Mouse (Mus musculus) embryonic facial prominence, embryonic 11.5 days (tissue): ENCODE results near the gene Dnah1. TPM values are rescaled to one million over a fixed set of nuclear protein-coding genes. Genes with fewer than 3 reads are reported as not detected.

Experiments
- ATAC-seq: fragments of 200-750 bp; cut with Nextera tagmentation; replicated peaks from 2 replicates; pipeline ENCODE4 v1.8.0; 2017; ENCODE audit warnings: low read depth; ENCODE audit not compliant: insufficient number of reproducible peaks, low FRiP score, low TSS enrichment
- DNase-seq: peaks from one replicate; pipeline ENCODE4 v3.0.0-alpha.2; 2015; ENCODE audit warnings: low spot score
- H3K27ac ChIP-seq: fragments of 300-500 bp; sonication (generic); replicated peaks from 2 replicates; pipeline ENCODE4 v1.5.1; 2014; ENCODE audit warnings: mild to moderate bottlenecking, low read depth, low read length, control low read depth
- H3K27me3 ChIP-seq: fragments of 300-500 bp; sonication (generic); 2 replicates; pipeline ENCODE4 v1.6.1; 2014; ENCODE audit warnings: mild to moderate bottlenecking, low read length, moderate library complexity, mixed read lengths; ENCODE audit not compliant: control insufficient read depth, insufficient read depth
- H3K36me3 ChIP-seq: fragments of 300-500 bp; sonication (generic); replicated peaks from 2 replicates; pipeline ENCODE4 v1.6.1; 2014; ENCODE audit warnings: low read depth, mild to moderate bottlenecking, low read length, moderate library complexity, mixed read lengths; ENCODE audit not compliant: control insufficient read depth, insufficient read depth
- H3K4me1 ChIP-seq: fragments of 300-500 bp; sonication (generic); 2 replicates; pipeline ENCODE4 v1.6.1; 2014; ENCODE audit warnings: low read length, mixed read lengths; ENCODE audit not compliant: control insufficient read depth, insufficient read depth
- H3K4me2 ChIP-seq: fragments of 300-500 bp; sonication (generic); 2 replicates; pipeline ENCODE4 v1.6.1; 2014; ENCODE audit warnings: low read depth, mild to moderate bottlenecking, control low read depth, low read length, moderate library complexity
- H3K4me3 ChIP-seq: fragments of 300-500 bp; sonication (generic); 2 replicates; pipeline ENCODE4 v1.5.1; 2014; ENCODE audit warnings: low read depth, low read length, control low read depth
- H3K9ac ChIP-seq: fragments of 300-500 bp; sonication (generic); replicated peaks from 2 replicates; pipeline ENCODE4 v1.6.1; 2014; ENCODE audit warnings: mild to moderate bottlenecking, control low read depth, low read length
- H3K9me3 ChIP-seq: fragments of 300-500 bp; sonication (generic); replicated peaks from 2 replicates; pipeline ENCODE4 v1.6.1; 2016; ENCODE audit warnings: mild to moderate bottlenecking, low read length, inconsistent platforms, mixed read lengths; ENCODE audit not compliant: control insufficient read depth
- WGBS: fragments of 180-500 bp; shearing (Covaris S2); extraction: QIAGEN DNeasy Blood & Tissue Kit; methylation state at CpG from one replicate; pipeline ENCODE4 v1.1.7; 2014; 5-methylcytosine and 5-hydroxymethylcytosine counted together
- polyA plus RNA-seq: library from polyadenylated mRNA; unstranded; fragments of >200 nt; fragmentation: Nextera tagmentation; extraction: Ambion mirVana; gene quantifications from 2 replicates; pipeline ENCODE4 v1.2.1, GENCODE M21; 2014

The Dnah1 gene
- polyA plus RNA-seq, 1 experiment from 2014 or later = 7.3 TPM

- Histone ChIP-seq H3K4me1 (no peaks in the 10 kb centered on the region), H3K36me3 (peaks cover 19% of the 10 kb centered on the region), H3K9me3 (no peaks in the 10 kb centered on the region), H3K27me3 (no peaks in the 10 kb centered on the region), H3K4me2 (no peak overlapping the region), H3K4me3 (no peak overlapping the region), H3K27ac (no peak overlapping the region), H3K9ac (no peak overlapping the region)
- WGBS = 93% methylated on average over 9 of the region's 9 CpGs
- no peak for DNase-seq
- no peak for ATAC-seq
Observed at GRCm38 (mm10) chr14:31260932-31261331, 62.8 kb downstream of the Dnah1 start.

GRCm38 (mm10) chr14:31260374-31260773 is 63.3 kb downstream of the Dnah1 start:
- ATAC-seq (no peak), DNase-seq (no peak)
- H3K4me2 ChIP-seq = no peak overlapping the region
- no peaks in the 10 kb centered on the region for H3K9me3 ChIP-seq
- H3K4me3 ChIP-seq = no peak overlapping the region
- no peak overlapping the region for H3K27ac ChIP-seq
- H3K4me1 ChIP-seq = no peaks in the 10 kb centered on the region
- H3K27me3 ChIP-seq = no peaks in the 10 kb centered on the region
- H3K36me3 ChIP-seq = peaks cover 24% of the 10 kb centered on the region
- 93% methylated on average over 4 of the region's 4 CpGs for WGBS
- H3K9ac ChIP-seq = no peak overlapping the region

GRCm38 (mm10) chr14:31258476-31259050 is 65.1 kb downstream of the Dnah1 start:
- Histone ChIP-seq H3K4me3 (no peak overlapping the region), H3K4me2 (no peak overlapping the region), H3K27me3 (no peaks in the 10 kb centered on the region), H3K9me3 (no peaks in the 10 kb centered on the region), H3K36me3 (peaks cover 28% of the 10 kb centered on the region), H3K9ac (no peak overlapping the region), H3K4me1 (no peaks in the 10 kb centered on the region), H3K27ac (no peak overlapping the region)
- DNase-seq (no peak), ATAC-seq (no peak)
- 92% methylated on average over 14 of the region's 14 CpGs for WGBS

DNA sequence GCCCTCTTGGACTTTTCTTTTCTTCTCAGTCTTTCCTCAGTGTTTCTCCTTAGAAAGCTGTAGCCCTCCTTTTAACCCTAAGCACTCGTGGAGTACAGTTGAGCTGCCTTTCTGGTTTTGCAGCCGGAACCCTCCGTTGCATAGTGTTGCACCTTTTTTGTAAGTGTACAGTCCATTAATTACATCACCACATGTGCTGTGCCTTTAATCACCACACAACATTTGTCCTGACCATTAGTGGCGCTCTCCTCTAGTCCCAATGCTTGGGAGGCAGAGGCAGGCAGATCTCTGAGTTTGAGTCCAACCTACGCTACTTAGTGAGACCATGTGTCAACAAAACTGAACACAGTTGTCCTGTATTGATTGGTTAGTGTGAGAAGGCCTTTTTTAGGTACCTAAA is 71.6 kb downstream of the Dnah1 start:
- H3K27ac ChIP-seq = no peak overlapping the region
- H3K9me3 ChIP-seq = no peaks in the 10 kb centered on the region
- H3K9ac ChIP-seq = peak overlapping the region; percentile 94
- H3K27me3 ChIP-seq = no peaks in the 10 kb centered on the region
- no peak for ATAC-seq
- WGBS = 88% methylated on average over 5 of the region's 5 CpGs
- H3K4me2 ChIP-seq = peak overlapping the region; percentile 78
- H3K36me3 ChIP-seq = peaks cover 15% of the 10 kb centered on the region
- no peak for DNase-seq
- peak overlapping the region; percentile 97 for H3K4me3 ChIP-seq
- no peaks in the 10 kb centered on the region for H3K4me1 ChIP-seq

- Histone ChIP-seq H3K9ac (peak overlapping the region; percentile 94), H3K4me2 (peak overlapping the region; percentile 78), H3K27ac (no peak overlapping the region; the same call in 1 of the 2 replicates), H3K4me3 (peak overlapping the region; percentile 97), H3K36me3 (peaks cover 15% of the 10 kb centered on the region), H3K4me1 (no peaks in the 10 kb centered on the region), H3K9me3 (no peaks in the 10 kb centered on the region), H3K27me3 (no peaks in the 10 kb centered on the region)
- DNase-seq (no peak), ATAC-seq (no peak; the same call in 1 of the 2 replicates)
- WGBS = 2% methylated on average over 18 of the region's 18 CpGs
Observed at GRCm38 (mm10) chr14:31251626-31252025, 72.1 kb downstream of the Dnah1 start.

- Histone ChIP-seq H3K9ac (peak within 1 kb of the TSS; percentile 94), H3K36me3 (peaks cover 11% of the 10 kb centered on the region), H3K27me3 (no peaks in the 10 kb centered on the region), H3K9me3 (no peaks in the 10 kb centered on the region), H3K4me3 (peak within 1 kb of the TSS; percentile 97), H3K27ac (peak within 1 kb of the TSS; percentile 73; the same call in 1 of the 2 replicates), H3K4me1 (no peaks in the 10 kb centered on the region), H3K4me2 (peak within 1 kb of the TSS; percentile 78)
- peak; percentile 87 for ATAC-seq
- DNase-seq = peak; percentile 97
- under 1% methylated on average over 73 of the region's 75 CpGs for WGBS
Observed at GRCm38 (mm10) chr14:31251084-31251604, 72.6 kb downstream of the Dnah1 start, which contains the start of the genes Phf7 and Bap1. Phf7 (minus strand) TSS chr14:31251317. Bap1 (plus strand) TSS chr14:31251450.

DNA sequence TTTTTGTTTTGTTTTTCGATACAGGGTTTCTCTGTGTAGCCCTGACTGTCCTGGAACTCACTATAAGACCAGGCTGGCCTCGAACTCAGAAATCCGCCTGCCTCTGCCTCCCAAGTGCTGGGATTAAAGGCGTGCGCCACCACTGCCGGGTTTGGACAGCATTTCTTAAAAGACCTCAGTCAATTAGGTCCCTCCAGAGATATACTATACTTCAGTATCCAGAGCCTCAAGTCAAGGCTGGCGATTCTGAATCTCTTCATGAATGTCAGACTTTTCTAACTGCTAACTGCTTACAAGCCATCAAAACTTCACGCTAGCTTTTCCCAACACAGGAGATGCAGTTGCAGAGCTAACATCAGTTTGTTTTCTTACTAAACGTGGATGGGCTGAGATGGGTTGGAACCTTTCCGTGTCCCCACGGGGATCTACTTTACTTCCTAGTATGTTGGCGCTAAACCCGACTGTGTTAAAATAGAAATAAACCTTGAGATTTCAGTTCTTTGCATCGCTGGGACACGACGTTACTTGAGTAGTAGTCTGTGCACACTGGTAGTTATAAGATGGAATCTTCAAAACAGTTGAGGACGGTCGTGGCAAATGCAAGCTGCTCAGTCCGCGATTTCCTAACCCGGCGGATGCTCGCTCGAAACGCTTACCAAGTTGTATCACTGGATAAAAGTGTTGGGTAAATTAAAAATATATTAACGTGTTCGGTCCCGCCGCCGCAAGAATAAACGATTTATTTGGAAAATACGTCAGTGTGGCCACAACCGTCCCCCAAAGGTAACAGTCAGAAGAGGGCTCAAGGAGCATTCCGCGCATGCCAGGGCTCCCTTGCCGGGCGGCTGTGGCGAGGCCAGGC is 73.2 kb downstream of the Dnah1 start:
- H3K9me3 ChIP-seq = no peaks in the 10 kb centered on the region
- H3K27ac ChIP-seq = peak overlapping the region; percentile 73; the same call in 1 of the 2 replicates
- peak overlapping the region; percentile 97 for H3K4me3 ChIP-seq
- H3K36me3 ChIP-seq = peaks cover 4% of the 10 kb centered on the region
- DNase-seq = no peak
- H3K27me3 ChIP-seq = no peaks in the 10 kb centered on the region
- 21% methylated on average over 38 of the region's 38 CpGs for WGBS
- peak overlapping the region; percentile 94 for H3K9ac ChIP-seq
- no peaks in the 10 kb centered on the region for H3K4me1 ChIP-seq
- H3K4me2 ChIP-seq = peak overlapping the region; percentile 78
- ATAC-seq = peak; percentile 5; the same call in 1 of the 2 replicates

DNA sequence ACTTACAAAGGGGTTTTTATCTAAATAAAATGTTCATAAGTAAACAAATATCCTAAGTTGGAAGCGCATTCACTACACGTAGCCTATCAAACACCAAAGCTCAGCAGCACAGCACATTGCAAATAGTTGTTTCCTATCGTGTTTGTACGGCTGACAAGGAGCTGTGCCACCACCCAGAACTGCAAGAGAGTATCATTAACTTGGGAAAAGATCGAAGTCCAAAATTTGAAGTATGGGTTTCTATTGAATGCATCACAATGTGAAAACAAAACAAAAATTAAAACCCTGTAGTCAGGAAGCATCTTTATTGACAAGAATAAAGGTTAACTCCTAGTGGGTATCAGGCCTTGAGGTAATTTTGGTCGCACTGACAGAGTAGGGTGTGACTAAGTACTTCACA is 75.3 kb downstream of the Dnah1 start:
- ATAC-seq = no peak
- no peaks in the 10 kb centered on the region for H3K9me3 ChIP-seq
- WGBS = 90% methylated on average over 6 of the region's 6 CpGs
- H3K4me1 ChIP-seq = no peaks in the 10 kb centered on the region
- H3K36me3 ChIP-seq = no peaks in the 10 kb centered on the region; the same call in 1 of the 2 replicates
- H3K27me3 ChIP-seq = no peaks in the 10 kb centered on the region
- H3K27ac ChIP-seq = no peak overlapping the region
- DNase-seq = no peak
- no peak overlapping the region for H3K9ac ChIP-seq
- H3K4me2 ChIP-seq = no peak overlapping the region
- no peak overlapping the region for H3K4me3 ChIP-seq
